Mouse (Mus musculus): ENCODE results near the gene Pola2.

DNA sequence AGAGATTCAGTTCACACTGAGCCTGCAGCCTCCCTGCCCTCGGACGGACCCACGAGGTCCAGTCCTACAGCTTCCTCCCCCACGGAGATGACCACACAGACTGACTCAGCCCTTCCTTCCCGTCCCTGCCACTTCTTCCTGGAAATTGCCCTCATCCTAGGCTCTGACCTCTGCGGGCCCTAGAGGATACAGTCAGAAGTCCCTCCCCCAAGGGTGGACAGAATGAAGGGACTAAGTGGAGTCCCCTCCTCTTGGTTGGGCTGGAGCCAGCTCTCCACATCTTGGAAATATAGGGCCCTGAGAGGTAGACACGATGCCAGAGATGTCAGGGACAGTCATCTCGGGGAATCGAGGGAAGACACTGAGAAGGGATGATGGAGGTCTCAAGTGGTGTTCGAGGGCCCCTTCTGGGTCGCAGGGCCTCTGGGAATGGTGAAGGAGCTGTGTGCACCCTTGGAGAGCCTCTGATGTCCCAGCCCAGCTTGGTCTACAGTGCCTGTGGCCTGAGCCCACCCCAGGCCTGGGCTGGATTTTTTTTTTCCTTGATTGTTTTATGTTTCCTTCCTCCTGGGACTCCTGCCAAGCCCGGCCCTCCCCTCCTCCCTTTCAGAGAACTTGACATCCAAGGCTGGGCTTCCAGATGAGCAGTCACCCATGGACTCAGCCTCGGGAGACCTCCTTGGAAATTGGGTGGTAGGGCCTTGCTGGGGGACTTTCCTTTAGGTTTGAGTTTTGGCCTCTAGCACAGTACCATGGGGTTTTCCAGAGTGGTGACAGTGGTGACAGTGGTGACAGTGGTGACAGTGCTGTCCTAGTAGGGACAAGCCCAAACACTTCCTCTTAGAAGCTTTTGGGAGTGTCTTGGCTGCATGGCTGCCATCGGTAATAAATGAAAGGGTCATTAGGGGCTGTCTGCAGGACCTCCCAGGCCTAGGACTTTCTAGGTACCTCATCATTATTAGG lies 34.1 kb downstream of the Pola2 start:
- TF ChIP-seq CTCF (IDR thresholded peaks at IDR 0.05; ENCODE audit: extremely low read depth, insufficient read length, insufficient replicate concordance, low read depth, low read length) (no peak), POLR2A (IDR thresholded peaks at IDR 0.05; ENCODE audit: low read depth, low read length) (no peak)

Data from small intestine, adult 2 months (tissue).